Mouse (Mus musculus): ENCODE results near the gene Mettl8. TPM values are rescaled to one million over a fixed set of nuclear protein-coding genes. Genes with fewer than 3 reads are reported as not detected.
A peak's percentile ranks its signal among the peaks of the same experiment; 100 is the strongest.

Mettl8 gene
- total and polyA plus RNA-seq, 3 experiments, result 7.5 to 9.2 (median 7.8) TPM

GRCm38 (mm10) chr2:70962921-70963320 is 92.5 kb downstream of the Mettl8 start:
- no peaks in the 10 kb centered on the region for H3K27me3 ChIP-seq (replicated peaks)
- peak overlapping the region; percentile 41; the same call in 1 of the 2 replicates for H3K27ac ChIP-seq (ENCODE audit: insufficient read depth, low read depth)
- H3K79me2 ChIP-seq (replicated peaks; ENCODE audit: control insufficient read depth, extremely low read depth, insufficient read depth, poor library complexity, severe bottlenecking), result no peaks in the 10 kb centered on the region
- H3K9me3 ChIP-seq (replicated peaks; ENCODE audit: low read length), result peaks cover 17% of the 10 kb centered on the region
- H3K4me3 ChIP-seq (replicated peaks in 1 of 3; ENCODE audit: low read depth in 2 of 3, low read length in 2 of 3, poor library complexity in 1 of 3), result no peak overlapping the region
- dilution Hi-C loops (cut with MboI; ENCODE audit: extremely low pct_ligation_motif_present, extremely low pct_unique_long_range_greater_than_20kb, low sequenced_read_pairs) (no loop called here), in situ Hi-C loops (cut with MboI; ENCODE audit: low pct_ligation_motif_present, low pct_unique_long_range_greater_than_20kb, low sequenced_read_pairs) (no loop called here)
- no peak for DNase-seq (ENCODE audit: extremely low read depth)
- no peak overlapping the region for H3K4me2 ChIP-seq (ENCODE audit: insufficient read depth, low read depth, poor library complexity, severe bottlenecking)
- no peak overlapping the region for H3K9ac ChIP-seq (ENCODE audit: insufficient read depth, low read depth)
- peaks cover 35 to 92% of the 10 kb centered on the region in 2 experiments for H3K4me1 ChIP-seq (ENCODE audit: control insufficient read depth in 1 of 2, insufficient read depth in 2 of 2)
- TF ChIP-seq RAD21 (IDR thresholded peaks at IDR 0.05; ENCODE audit: low read depth, low read length) (no peak), ZC3H11A (IDR thresholded peaks at IDR 0.05; ENCODE audit: low read depth, low read length) (no peak), BHLHE40 (IDR thresholded peaks at IDR 0.05; ENCODE audit: low read depth, low read length) (peak; percentile 45), USF2 (conservative IDR thresholded peaks at IDR 0.05; ENCODE audit: low read depth, low read length) (no peak), IRF4 (IDR thresholded peaks at IDR 0.05; ENCODE audit: low read depth, low read length) (peak; percentile 90), ZNF384 (IDR thresholded peaks at IDR 0.05; ENCODE audit: low read depth, low read length) (no peak), MAX (IDR thresholded peaks at IDR 0.05; ENCODE audit: low read length) (no peak), MYC (IDR thresholded peaks at IDR 0.05; ENCODE audit: low read depth, low read length) (no peak), HCFC1 (IDR thresholded peaks at IDR 0.05; ENCODE audit: low read depth, low read length) (no peak), MAZ (IDR thresholded peaks at IDR 0.05; ENCODE audit: low read depth, low read length) (no peak), NELFE (IDR thresholded peaks at IDR 0.05; ENCODE audit: low read depth, low read length) (no peak), MEF2A (IDR thresholded peaks at IDR 0.05; ENCODE audit: borderline replicate concordance, low read depth, low read length) (no peak), USF1 (IDR thresholded peaks at IDR 0.05; ENCODE audit: low read depth, low read length) (no peak), NRF1 (IDR thresholded peaks at IDR 0.05; ENCODE audit: low read depth, low read length) (no peak), TCF12 (IDR thresholded peaks at IDR 0.05; ENCODE audit: low read depth, low read length) (0 out of 2 replicates have a peak, but pooled peaks have one; percentile 40), CTCF (conservative IDR thresholded peaks at IDR 0.05 in 1 of 2, IDR thresholded peaks at IDR 0.05 in 1 of 2; ENCODE audit: low read depth in 2 of 2, low read length in 2 of 2) (no peak), ZKSCAN1 (IDR thresholded peaks at IDR 0.05; ENCODE audit: borderline replicate concordance, low read depth, low read length) (no peak), E2F4 (IDR thresholded peaks at IDR 0.05; ENCODE audit: insufficient replicate concordance, low read depth, low read length) (no peak), UBTF (IDR thresholded peaks at IDR 0.05; ENCODE audit: low read depth, low read length) (no peak), TBP (conservative IDR thresholded peaks at IDR 0.05; ENCODE audit: low read depth, low read length) (no peak), SMC3 (IDR thresholded peaks at IDR 0.05; ENCODE audit: low read depth, low read length) (no peak), EP300 (IDR thresholded peaks at IDR 0.05; ENCODE audit: low read length) (peak; percentile 51; the same call in 1 of the 2 replicates), RCOR1 (conservative IDR thresholded peaks at IDR 0.05; ENCODE audit: low read depth, low read length) (0 out of 2 replicates have a peak, but pooled peaks have one; percentile 31), MXI1 (IDR thresholded peaks at IDR 0.05; ENCODE audit: low read depth, low read length) (no peak), JUN (IDR thresholded peaks at IDR 0.05; ENCODE audit: insufficient read depth, low read depth, low read length) (peak; percentile 45; the same call in 1 of the 2 replicates), POLR2A (IDR thresholded peaks at IDR 0.05; ENCODE audit: low read depth, low read length) (no peak), POLR2AphosphoS2 (IDR thresholded peaks at IDR 0.05; ENCODE audit: low read depth, low read length) (no peak), MAFK (IDR thresholded peaks at IDR 0.05; ENCODE audit: insufficient replicate concordance, low read length) (no peak), KAT2A (IDR thresholded peaks at IDR 0.05; ENCODE audit: insufficient replicate concordance, low read length) (no peak), ETS1 (conservative IDR thresholded peaks at IDR 0.05; ENCODE audit: low read depth, low read length) (peak; percentile 34; the same call in 1 of the 2 replicates), PAX5 (IDR thresholded peaks at IDR 0.05; ENCODE audit: low read length) (no peak), GABPA (IDR thresholded peaks at IDR 0.05; ENCODE audit: insufficient replicate concordance, low read depth, low read length) (no peak), CHD2 (IDR thresholded peaks at IDR 0.05; ENCODE audit: low read length) (no peak), CHD1 (IDR thresholded peaks at IDR 0.05; ENCODE audit: low read depth, low read length) (no peak), ELF1 (IDR thresholded peaks at IDR 0.05; ENCODE audit: low read depth, low read length) (no peak), JUND (conservative IDR thresholded peaks at IDR 0.05; ENCODE audit: low read depth, low read length) (peak; percentile 68), SIN3A (IDR thresholded peaks at IDR 0.05; ENCODE audit: low read length) (no peak), ZMIZ1 (IDR thresholded peaks at IDR 0.05; ENCODE audit: low read depth, low read length) (no peak)
- peaks cover 2 to 11% of the 10 kb centered on the region in 2 experiments for H3K36me3 ChIP-seq (replicated peaks in 1 of 2; ENCODE audit: control insufficient read depth in 1 of 2, insufficient read depth in 1 of 2, low read length in 1 of 2)
